Mouse (Mus musculus) kidney, adult 9 months (tissue): ENCODE measurements at regions not wholly inside any gene's neighbourhood (a gene's known extent, or its start where the extent isn't known, plus 50 kb on each side); places are given as distances from the start of the nearest gene placed in this dataset.

Experiments
- DNase-seq: peaks from one replicate; pipeline ENCODE4 v3.0.0; 2022

GRCm38 (mm10) chr6:94413987-94414360, 86.2 kb upstream of the Slc25a26 start:
- no peak for DNase-seq

GRCm38 (mm10) chr6:94413297-94413986, 86.7 kb upstream of the Slc25a26 start:
- DNase-seq = no peak

GRCm38 (mm10) chr6:94412341-94412740, 87.8 kb upstream of the Slc25a26 start:
- DNase-seq = no peak

GRCm38 (mm10) chr6:94410480-94410879, 89.7 kb upstream of the Slc25a26 start:
- DNase-seq = no peak

- no peak for DNase-seq
Observed at GRCm38 (mm10) chr6:94408996-94409395, 91.1 kb upstream of the Slc25a26 start.

GRCm38 (mm10) chr6:94407751-94408150, 92.4 kb upstream of the Slc25a26 start:
- no peak for DNase-seq

- DNase-seq = no peak
Observed at GRCm38 (mm10) chr6:94405371-94406076, 94.6 kb upstream of the Slc25a26 start.

- no peak for DNase-seq
Observed at GRCm38 (mm10) chr6:94401617-94402481, 98.3 kb upstream of the Slc25a26 start.

GRCm38 (mm10) chr6:94401061-94401591, 99.0 kb upstream of the Slc25a26 start:
- DNase-seq = peak; percentile 11

- DNase-seq = peak; percentile 69
Observed at GRCm38 (mm10) chr6:94400471-94401051, 99.6 kb upstream of the Slc25a26 start.

GRCm38 (mm10) chr6:94391134-94391533, 107.4 kb upstream of the Magi1 start:
- peak; percentile 96 for DNase-seq

- DNase-seq = peak; percentile 94
Observed at GRCm38 (mm10) chr6:94390403-94390802, 106.7 kb upstream of the Magi1 start.

GRCm38 (mm10) chr6:94389716-94390115, 106.0 kb upstream of the Magi1 start:
- DNase-seq = peak; percentile 78

- no peak for DNase-seq
Observed at GRCm38 (mm10) chr6:94387648-94388047, 103.9 kb upstream of the Magi1 start.

GRCm38 (mm10) chr6:94385531-94385930, 101.8 kb upstream of the Magi1 start:
- DNase-seq = peak; percentile 75

GRCm38 (mm10) chr6:94369991-94370390, 86.3 kb upstream of the Magi1 start:
- DNase-seq = no peak

GRCm38 (mm10) chr6:94363951-94364350, 80.2 kb upstream of the Magi1 start:
- peak; percentile 43 for DNase-seq

- DNase-seq = no peak
Observed at GRCm38 (mm10) chr6:94362626-94363025, 78.9 kb upstream of the Magi1 start.

GRCm38 (mm10) chr6:94357568-94357967, 73.9 kb upstream of the Magi1 start:
- no peak for DNase-seq

GRCm38 (mm10) chr6:94354451-94355095, 70.9 kb upstream of the Magi1 start:
- DNase-seq = peak; percentile 46

GRCm38 (mm10) chr6:94344296-94344695, 60.6 kb upstream of the Magi1 start:
- no peak for DNase-seq

- no peak for DNase-seq
Observed at GRCm38 (mm10) chr6:94340546-94340945, 56.8 kb upstream of the Magi1 start.
